Mouse (Mus musculus) embryonic facial prominence, embryonic 14.5 days (tissue): ENCODE measurements at regions not wholly inside any gene's neighbourhood (a gene's known extent, or its start where the extent isn't known, plus 50 kb on each side); places are given as distances from the start of the nearest gene placed in this dataset.

Experiments
- ATAC-seq: fragments of 200-750 bp; cut with Nextera tagmentation; 2 replicates; pipeline ENCODE4 v1.8.0; 2017; ENCODE audit warnings: low read depth, moderate number of reproducible peaks, moderate TSS enrichment
- DNase-seq: peaks from one replicate; pipeline ENCODE4 v3.0.0-alpha.2; 2015; ENCODE audit warnings: low spot score
- H3K27ac ChIP-seq: fragments of 300-500 bp; sonication (generic); replicated peaks from 2 replicates; pipeline ENCODE4 v1.5.1; 2014; ENCODE audit warnings: low read depth, mild to moderate bottlenecking, low read length, moderate library complexity
- H3K27me3 ChIP-seq: fragments of 300-500 bp; sonication (generic); replicated peaks from 2 replicates; pipeline ENCODE4 v1.6.1; 2014; ENCODE audit warnings: low read length; ENCODE audit not compliant: control insufficient read depth, insufficient read depth
- H3K36me3 ChIP-seq: fragments of 300-500 bp; sonication (generic); 2 replicates; pipeline ENCODE4 v1.6.1; 2014; ENCODE audit warnings: low read length, mixed read lengths; ENCODE audit not compliant: control insufficient read depth, insufficient read depth
- H3K4me1 ChIP-seq: fragments of 300-500 bp; sonication (generic); 2 replicates; pipeline ENCODE4 v1.6.1; 2014; ENCODE audit warnings: antibody characterized with exemption, low read length; ENCODE audit not compliant: control insufficient read depth, insufficient read depth
- H3K4me2 ChIP-seq: fragments of 300-500 bp; sonication (generic); 2 replicates; pipeline ENCODE4 v1.6.1; 2014; ENCODE audit warnings: low read depth, mild to moderate bottlenecking, low read length, moderate library complexity, mixed read lengths
- H3K4me3 ChIP-seq: fragments of 300-500 bp; sonication (generic); 2 replicates; pipeline ENCODE4 v1.5.1; 2014; ENCODE audit warnings: low read depth, mild to moderate bottlenecking, low read length
- H3K9ac ChIP-seq: fragments of 300-500 bp; sonication (generic); 2 replicates; pipeline ENCODE4 v1.6.1; 2014; ENCODE audit warnings: low read depth, mild to moderate bottlenecking, low read length, moderate library complexity, mixed read lengths
- H3K9me3 ChIP-seq: fragments of 300-500 bp; sonication (generic); 2 replicates; pipeline ENCODE4 v1.6.1; 2016; ENCODE audit warnings: low read length; ENCODE audit not compliant: control insufficient read depth
- WGBS: fragments of 180-500 bp; shearing (Covaris S2); extraction: QIAGEN DNeasy Blood & Tissue Kit; methylation state at CpG from one replicate; pipeline ENCODE4 v1.1.7; 2014; 5-methylcytosine and 5-hydroxymethylcytosine counted together

GRCm38 (mm10) chr16:93369766-93370146 lies 234.1 kb downstream of the Setd4 start:
- Histone ChIP-seq H3K36me3 (no peaks in the 10 kb centered on the region), H3K4me3 (no peak overlapping the region), H3K27ac (peak overlapping the region; percentile 71), H3K4me1 (peaks cover 27% of the 10 kb centered on the region), H3K9me3 (no peaks in the 10 kb centered on the region), H3K27me3 (0 out of 2 replicates have a peak, but pooled peaks cover 4% of the 10 kb centered on the region), H3K9ac (no peak overlapping the region), H3K4me2 (peak overlapping the region; percentile 31)
- 36% methylated on average over 10 of the region's 10 CpGs for WGBS
- ATAC-seq (peak; percentile 83), DNase-seq (peak; percentile 83)

- H3K4me1 ChIP-seq = peaks cover 22% of the 10 kb centered on the region
- 25% methylated on average over 21 of the region's 21 CpGs for WGBS
- ATAC-seq (peak; percentile 89), DNase-seq (peak; percentile 95)
- H3K27me3 ChIP-seq = 0 out of 2 replicates have a peak, but pooled peaks cover 4% of the 10 kb centered on the region
- H3K4me2 ChIP-seq = peak overlapping the region; percentile 31
- no peak overlapping the region for H3K9ac ChIP-seq
- H3K4me3 ChIP-seq = no peak overlapping the region
- no peaks in the 10 kb centered on the region for H3K36me3 ChIP-seq
- peak overlapping the region; percentile 71 for H3K27ac ChIP-seq
- no peaks in the 10 kb centered on the region for H3K9me3 ChIP-seq
These were observed 234.8 kb downstream of the Setd4 start for GRCm38 (mm10) chr16:93368824-93369765.

GRCm38 (mm10) chr16:93367995-93368394 lies 235.9 kb downstream of the Setd4 start:
- Histone ChIP-seq H3K4me2 (no peak overlapping the region), H3K4me3 (no peak overlapping the region), H3K9ac (no peak overlapping the region), H3K9me3 (no peaks in the 10 kb centered on the region), H3K27me3 (0 out of 2 replicates have a peak, but pooled peaks cover 4% of the 10 kb centered on the region), H3K4me1 (peaks cover 22% of the 10 kb centered on the region), H3K36me3 (no peaks in the 10 kb centered on the region), H3K27ac (peak overlapping the region; percentile 71; the same call in 1 of the 2 replicates)
- DNase-seq (no peak), ATAC-seq (no peak)
- 88% methylated on average over 6 of the region's 6 CpGs for WGBS

GRCm38 (mm10) chr16:93367246-93367805 lies 236.5 kb downstream of the Setd4 start:
- Histone ChIP-seq H3K4me1 (peaks cover 22% of the 10 kb centered on the region), H3K4me2 (no peak overlapping the region), H3K4me3 (no peak overlapping the region), H3K36me3 (no peaks in the 10 kb centered on the region), H3K27ac (no peak overlapping the region), H3K9ac (no peak overlapping the region), H3K27me3 (0 out of 2 replicates have a peak, but pooled peaks cover 4% of the 10 kb centered on the region), H3K9me3 (no peaks in the 10 kb centered on the region)
- ATAC-seq = no peak
- 85% methylated on average over 8 of the region's 8 CpGs for WGBS
- no peak for DNase-seq

GRCm38 (mm10) chr16:93366383-93366941 lies 237.4 kb downstream of the Setd4 start:
- Histone ChIP-seq H3K27me3 (0 out of 2 replicates have a peak, but pooled peaks cover 3% of the 10 kb centered on the region), H3K27ac (no peak overlapping the region), H3K4me3 (no peak overlapping the region), H3K4me2 (no peak overlapping the region), H3K4me1 (peaks cover 22% of the 10 kb centered on the region), H3K36me3 (no peaks in the 10 kb centered on the region), H3K9ac (no peak overlapping the region), H3K9me3 (no peaks in the 10 kb centered on the region)
- 82% methylated on average over 5 of the region's 5 CpGs for WGBS
- no peak for DNase-seq
- no peak for ATAC-seq

GRCm38 (mm10) chr16:93365236-93365951 lies 238.5 kb downstream of the Setd4 start:
- Histone ChIP-seq H3K4me2 (no peak overlapping the region), H3K9me3 (no peaks in the 10 kb centered on the region), H3K4me1 (peaks cover 22% of the 10 kb centered on the region), H3K36me3 (no peaks in the 10 kb centered on the region), H3K4me3 (no peak overlapping the region), H3K9ac (no peak overlapping the region), H3K27ac (no peak overlapping the region), H3K27me3 (no peaks in the 10 kb centered on the region)
- DNase-seq = no peak
- no peak for ATAC-seq
- 67% methylated on average over 3 of the region's 3 CpGs for WGBS

- Histone ChIP-seq H3K27me3 (no peaks in the 10 kb centered on the region), H3K4me1 (no peaks in the 10 kb centered on the region), H3K4me3 (no peak overlapping the region), H3K9me3 (no peaks in the 10 kb centered on the region), H3K27ac (no peak overlapping the region), H3K4me2 (no peak overlapping the region), H3K36me3 (no peaks in the 10 kb centered on the region), H3K9ac (no peak overlapping the region)
- ATAC-seq = no peak
- DNase-seq = no peak
- WGBS = 83% methylated on average over 8 of the region's 8 CpGs
These were observed 244.1 kb downstream of the Setd4 start for GRCm38 (mm10) chr16:93359772-93360171.

- 84% methylated on average over 6 of the region's 6 CpGs for WGBS
- Histone ChIP-seq H3K9ac (no peak overlapping the region), H3K4me3 (no peak overlapping the region), H3K4me1 (no peaks in the 10 kb centered on the region), H3K4me2 (no peak overlapping the region), H3K27ac (no peak overlapping the region), H3K36me3 (no peaks in the 10 kb centered on the region), H3K27me3 (no peaks in the 10 kb centered on the region), H3K9me3 (no peaks in the 10 kb centered on the region)
- DNase-seq (no peak), ATAC-seq (no peak)
These were observed 245.2 kb downstream of the Setd4 start for GRCm38 (mm10) chr16:93358613-93359012.
